Mouse (Mus musculus) liver, embryonic 14.5 days (tissue): ENCODE measurements around the gene Grip1.

Experiments used
- CTCF ChIP-seq: IDR thresholded peaks from 2 replicates; pipeline ENCODE4 v1.5.1; 2016; ENCODE audit warnings: antibody characterized with exemption, low read depth, control low read depth
- EP300 ChIP-seq: IDR thresholded peaks from 2 replicates; pipeline ENCODE4 v1.6.1; 2016; ENCODE audit warnings: antibody characterized with exemption, low read depth

DNA sequence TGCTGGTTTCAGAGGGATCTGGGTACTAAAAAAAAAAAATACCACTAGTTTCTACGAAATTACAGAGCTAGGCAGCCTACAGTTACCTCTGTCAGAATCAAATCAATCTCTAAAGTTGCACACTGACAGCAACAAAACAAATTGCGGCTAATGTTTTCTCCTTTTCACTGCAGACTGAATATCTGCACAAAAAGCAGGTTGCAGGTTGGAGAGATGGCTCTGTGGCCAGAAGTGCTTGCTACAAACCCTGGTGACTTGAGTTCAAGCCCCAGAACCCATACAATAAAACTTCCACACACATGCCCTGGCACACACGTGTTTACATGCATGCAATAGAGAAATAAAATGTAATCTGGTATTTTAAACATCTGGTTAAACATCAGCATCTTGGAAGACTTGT is 16.3 kb upstream of the Grip1 start:
- TF ChIP-seq CTCF: no peak
- TF ChIP-seq EP300: no peak
